Mouse (Mus musculus): Measurements from ENCODE around the gene Atl1. TPM values are rescaled to one million over a fixed set of nuclear protein-coding genes. Genes with fewer than 3 reads are reported as not detected.

The Atl1 gene
- total and polyA plus RNA-seq, 2 experiments from 2014 or later = 130 to 145 TPM

- Histone ChIP-seq H3K36me3 (ENCODE audit: insufficient read depth, low read length) (no peaks in the 10 kb centered on the region), H3K4me1 (ENCODE audit: insufficient read depth, low read length) (0 out of 2 replicates have a peak, but pooled peaks cover 3% of the 10 kb centered on the region), H3K27me3 (ENCODE audit: insufficient read depth, low read length) (no peaks in the 10 kb centered on the region), H3K9me3 (ENCODE audit: low read length) (no peaks in the 10 kb centered on the region), H3K9ac (replicated peaks; ENCODE audit: low read length) (no peak overlapping the region), H3K4me3 (ENCODE audit: low read length) (no peak overlapping the region), H3K4me2 (ENCODE audit: low read depth, low read length) (no peak overlapping the region), H3K27ac (no peak overlapping the region; the same call in 1 of the 2 replicates)
- DNase-seq (ENCODE audit: low spot score) (no peak), ATAC-seq (no peak)
- TF ChIP-seq CTCF (IDR thresholded peaks at IDR 0.05; ENCODE audit: low read depth) = no peak
- WGBS = 46% methylated on average over 4 of the region's 4 CpGs
Measured at GRCm38 (mm10) chr12:69864164-69864692, 28.2 kb upstream of the Atl1 start.

DNA sequence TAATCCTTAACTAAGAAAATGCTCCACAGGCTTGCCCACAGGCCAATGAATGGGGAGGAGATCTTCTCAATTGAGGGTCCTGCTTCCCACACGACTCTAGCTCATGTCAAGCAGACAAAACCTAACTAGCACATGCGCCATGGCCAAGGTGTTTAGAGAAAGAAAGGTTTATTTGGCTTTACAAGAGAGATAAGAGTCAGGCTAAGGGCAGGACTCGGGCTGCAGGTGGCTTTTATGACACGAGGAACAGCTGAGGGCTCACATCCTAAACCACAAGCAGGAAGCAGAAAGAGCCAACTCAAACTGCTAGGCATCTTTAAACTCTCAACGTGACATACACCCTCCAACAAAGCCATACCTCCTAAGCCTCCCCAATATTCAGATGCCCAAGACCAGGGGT, 25.1 kb upstream of the Atl1 start:
- no peak for TF ChIP-seq CTCF (IDR thresholded peaks at IDR 0.05; ENCODE audit: low read depth)
- Histone ChIP-seq H3K9me3 (ENCODE audit: low read length) (no peaks in the 10 kb centered on the region), H3K9ac (replicated peaks; ENCODE audit: low read length) (no peak overlapping the region), H3K27me3 (ENCODE audit: insufficient read depth, low read length) (no peaks in the 10 kb centered on the region), H3K4me1 (ENCODE audit: insufficient read depth, low read length) (0 out of 2 replicates have a peak, but pooled peaks cover 3% of the 10 kb centered on the region), H3K4me2 (ENCODE audit: low read depth, low read length) (no peak overlapping the region), H3K36me3 (ENCODE audit: insufficient read depth, low read length) (no peaks in the 10 kb centered on the region), H3K27ac (no peak overlapping the region), H3K4me3 (ENCODE audit: low read length) (no peak overlapping the region)
- ATAC-seq = no peak
- DNase-seq (ENCODE audit: low spot score) = no peak
- WGBS = 90% methylated on average over 5 of the region's 5 CpGs

- 94% methylated on average over 5 of the region's 5 CpGs for WGBS
- Histone ChIP-seq H3K27me3 (ENCODE audit: insufficient read depth, low read length) (no peaks in the 10 kb centered on the region), H3K27ac (no peak overlapping the region), H3K9ac (replicated peaks; ENCODE audit: low read length) (no peak overlapping the region), H3K9me3 (ENCODE audit: low read length) (no peaks in the 10 kb centered on the region), H3K4me1 (ENCODE audit: insufficient read depth, low read length) (no peaks in the 10 kb centered on the region), H3K36me3 (ENCODE audit: insufficient read depth, low read length) (no peaks in the 10 kb centered on the region), H3K4me3 (ENCODE audit: low read length) (no peak overlapping the region), H3K4me2 (ENCODE audit: low read depth, low read length) (no peak overlapping the region)
- no peak for TF ChIP-seq CTCF (IDR thresholded peaks at IDR 0.05; ENCODE audit: low read depth)
- ATAC-seq (no peak), DNase-seq (ENCODE audit: low spot score) (no peak)
Measured at GRCm38 (mm10) chr12:69871632-69872031, 20.8 kb upstream of the Atl1 start.

DNA sequence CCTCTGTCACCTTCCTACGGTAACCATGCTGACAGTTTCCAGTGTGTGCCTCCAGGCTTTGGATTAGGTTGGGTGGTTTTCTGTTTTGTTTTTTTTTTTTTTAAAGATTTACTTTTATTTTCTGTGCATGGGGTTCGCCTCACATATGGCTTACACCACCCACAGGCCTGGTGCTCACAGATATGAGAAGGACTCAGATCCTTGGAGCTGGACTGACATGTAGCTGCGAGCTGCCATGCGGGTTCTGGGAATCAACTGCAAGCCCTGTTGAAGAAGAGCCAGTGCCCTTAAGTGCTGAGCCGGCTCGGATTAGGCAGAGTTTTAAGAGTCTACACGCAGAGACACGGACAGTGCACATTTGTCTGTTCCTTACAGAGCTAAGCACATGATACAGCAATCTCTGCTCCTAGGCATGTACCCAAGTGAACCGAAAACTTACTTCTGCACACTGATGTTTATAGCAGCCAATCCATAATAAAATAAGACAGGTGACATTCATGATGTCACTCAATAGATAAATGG, 14.5 kb upstream of the Atl1 start:
- DNase-seq (ENCODE audit: low spot score) = no peak
- Histone ChIP-seq H3K27ac (no peak overlapping the region), H3K4me2 (ENCODE audit: low read depth, low read length) (no peak overlapping the region), H3K27me3 (ENCODE audit: insufficient read depth, low read length) (no peaks in the 10 kb centered on the region), H3K4me1 (ENCODE audit: insufficient read depth, low read length) (peaks cover 9% of the 10 kb centered on the region; the same call in 1 of the 2 replicates), H3K9ac (replicated peaks; ENCODE audit: low read length) (no peak overlapping the region), H3K36me3 (ENCODE audit: insufficient read depth, low read length) (no peaks in the 10 kb centered on the region), H3K4me3 (ENCODE audit: low read length) (no peak overlapping the region), H3K9me3 (ENCODE audit: low read length) (no peaks in the 10 kb centered on the region)
- ATAC-seq = no peak
- WGBS = 90% methylated on average over 9 of the region's 9 CpGs
- TF ChIP-seq CTCF (IDR thresholded peaks at IDR 0.05; ENCODE audit: low read depth) = no peak

GRCm38 (mm10) chr12:69879172-69879665, 13.2 kb upstream of the Atl1 start:
- no peak overlapping the region for H3K9ac ChIP-seq (replicated peaks; ENCODE audit: low read length)
- H3K27ac ChIP-seq = no peak overlapping the region; the same call in 1 of the 2 replicates
- DNase-seq (ENCODE audit: low spot score) (no peak), ATAC-seq (no peak)
- 11% methylated on average over 4 of the region's 4 CpGs for whole genome bisulfite sequencing
- no peak overlapping the region for H3K4me2 ChIP-seq (ENCODE audit: low read depth, low read length)
- peaks cover 9% of the 10 kb centered on the region; the same call in 1 of the 2 replicates for H3K4me1 ChIP-seq (ENCODE audit: insufficient read depth, low read length)
- no peaks in the 10 kb centered on the region for H3K9me3 ChIP-seq (ENCODE audit: low read length)
- H3K36me3 ChIP-seq (ENCODE audit: insufficient read depth, low read length) = no peaks in the 10 kb centered on the region
- TF ChIP-seq CTCF (IDR thresholded peaks at IDR 0.05; ENCODE audit: low read depth) = no peak
- H3K4me3 ChIP-seq (ENCODE audit: low read length) = no peak overlapping the region
- no peaks in the 10 kb centered on the region for H3K27me3 ChIP-seq (ENCODE audit: insufficient read depth, low read length)

GRCm38 (mm10) chr12:69879739-69880138, 12.7 kb upstream of the Atl1 start:
- H3K9me3 ChIP-seq (ENCODE audit: low read length) = no peaks in the 10 kb centered on the region
- ATAC-seq (no peak), DNase-seq (ENCODE audit: low spot score) (no peak)
- no peaks in the 10 kb centered on the region for H3K27me3 ChIP-seq (ENCODE audit: insufficient read depth, low read length)
- H3K4me3 ChIP-seq (ENCODE audit: low read length) = no peak overlapping the region
- H3K27ac ChIP-seq = no peak overlapping the region; the same call in 1 of the 2 replicates
- H3K36me3 ChIP-seq (ENCODE audit: insufficient read depth, low read length) = no peaks in the 10 kb centered on the region
- peaks cover 9% of the 10 kb centered on the region; the same call in 1 of the 2 replicates for H3K4me1 ChIP-seq (ENCODE audit: insufficient read depth, low read length)
- no peak overlapping the region for H3K4me2 ChIP-seq (ENCODE audit: low read depth, low read length)
- no peak overlapping the region for H3K9ac ChIP-seq (replicated peaks; ENCODE audit: low read length)
- no peak for TF ChIP-seq CTCF (IDR thresholded peaks at IDR 0.05; ENCODE audit: low read depth)
- 14% methylated on average over 6 of the region's 6 CpGs for WGBS

Measured in hindbrain, postnatal 0 days (tissue).